Comparison of ENCODE assay signal across 20 mouse cellular contexts in the genomic region with DNA sequence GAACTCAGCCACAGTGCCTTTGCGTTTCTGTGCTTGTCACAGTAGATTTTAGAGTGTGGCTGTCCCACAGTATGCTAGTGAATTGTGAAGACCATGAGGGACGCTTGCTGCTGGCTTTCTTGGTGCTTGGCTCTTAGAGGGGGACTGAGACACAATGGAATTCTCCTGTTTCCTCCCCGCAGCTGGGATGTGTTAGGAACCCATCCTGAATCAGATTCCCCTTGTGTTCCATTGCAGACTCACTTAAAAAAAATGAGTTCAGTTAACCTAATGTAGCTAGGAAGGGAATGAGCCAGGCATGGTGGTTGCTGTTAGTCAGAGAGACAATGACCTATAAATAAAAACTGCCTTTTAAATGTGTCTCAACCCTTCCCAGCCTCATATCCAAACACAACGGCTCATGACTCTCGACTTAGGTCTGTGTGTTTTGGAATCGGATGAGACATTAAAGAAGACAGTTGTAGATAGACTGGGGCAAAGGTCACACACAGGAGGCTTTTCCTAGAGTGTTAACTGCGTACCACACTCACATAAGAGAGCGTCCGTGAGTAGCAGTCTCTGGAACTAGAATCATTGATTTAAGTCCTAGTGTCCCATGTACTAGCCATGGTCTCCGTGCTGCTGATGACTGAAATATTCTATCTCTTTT. TPM values are rescaled to one million over a fixed set of nuclear protein-coding genes. Genes with fewer than 3 reads are reported as not detected.
DNase-seq lines count a peak whose midpoint lies in the region; ATAC-seq and TF ChIP-seq lines count a peak whose summit lies in the region.
"Had no signal": no experiment of that assay in that cellular context is flagged by ENCODE, and none has a peak within 500 bp of the region (broad histone marks: within the 10 kb centered on the region; RNA-seq: fewer than 3 reads in every experiment).

No protein-coding gene starts in this region.

- DNase-seq in kidney, adult 2 months: peak; percentile 8
- no peak for DNase-seq in kidney, postnatal 10 days
- no peak for DNase-seq in kidney, postnatal 14 days
- DNase-seq in NIH3T3 (ENCODE audit: low read depth): peak; percentile 13
- DNase-seq in embryonic facial prominence, embryonic 14.5 days (ENCODE audit: low spot score): peak; percentile 51
- no peak for DNase-seq in forebrain, postnatal 0 days
- DNase-seq: adrenal gland, adult 2 months; adrenal gland, postnatal 25 days; cerebellum, adult 18-20 months; cerebellum, adult 9-11 months; cerebellum, postnatal 36 days; gastrocnemius, postnatal 10 days had no signal

- H3K27me3 ChIP-seq in kidney, adult 2 months (replicated peaks; ENCODE audit: control insufficient read depth, insufficient read depth, low read length): no peaks in the 10 kb centered on the region; the same call in 1 of the 2 replicates
- H3K27me3 ChIP-seq in kidney, embryonic 16.5 days (ENCODE audit: insufficient read depth, low read length): no peaks in the 10 kb centered on the region
- H3K27me3 ChIP-seq in embryonic facial prominence, embryonic 14.5 days (replicated peaks; ENCODE audit: control insufficient read depth, insufficient read depth, low read length): no peaks in the 10 kb centered on the region
- no peaks in the 10 kb centered on the region for H3K27me3 ChIP-seq in forebrain, postnatal 0 days (ENCODE audit: insufficient read depth, low read length)
- H3K27me3 ChIP-seq: CH12.LX; heart, embryonic 12.5 days had no signal

- no peaks in the 10 kb centered on the region for H3K4me1 ChIP-seq in kidney, adult 2 months (ENCODE audit: control insufficient read depth, insufficient read depth, low read length)
- H3K4me1 ChIP-seq in kidney, embryonic 16.5 days (ENCODE audit: insufficient read depth, low read length): 0 out of 2 replicates have a peak, but pooled peaks cover 2% of the 10 kb centered on the region
- H3K4me1 ChIP-seq in embryonic facial prominence, embryonic 14.5 days (ENCODE audit: control insufficient read depth, insufficient read depth, low read length): no peaks in the 10 kb centered on the region; the same call in none of the 2 replicates
- H3K4me1 ChIP-seq in forebrain, postnatal 0 days (ENCODE audit: insufficient read depth): no peaks in the 10 kb centered on the region
- H3K4me1 ChIP-seq: heart, embryonic 12.5 days; hindbrain, embryonic 10.5 days had no signal

- H3K9ac ChIP-seq in kidney, embryonic 16.5 days (replicated peaks; ENCODE audit: low read length): no peak overlapping the region
- no peak overlapping the region for H3K9ac ChIP-seq in embryonic facial prominence, embryonic 14.5 days (ENCODE audit: low read depth, low read length)
- H3K9ac ChIP-seq in forebrain, postnatal 0 days: no peak overlapping the region
- H3K9ac ChIP-seq: heart, embryonic 12.5 days; hindbrain, embryonic 14.5 days had no signal

- H3K36me3 ChIP-seq in kidney, adult 2 months (ENCODE audit: control insufficient read depth, insufficient read depth, low read length): no peaks in the 10 kb centered on the region
- H3K36me3 ChIP-seq in kidney, embryonic 16.5 days (ENCODE audit: insufficient read depth, low read length): no peaks in the 10 kb centered on the region
- no peaks in the 10 kb centered on the region for H3K36me3 ChIP-seq in embryonic facial prominence, embryonic 14.5 days (ENCODE audit: control insufficient read depth, insufficient read depth, low read length)
- H3K36me3 ChIP-seq in forebrain, postnatal 0 days (ENCODE audit: insufficient read depth): no peaks in the 10 kb centered on the region
- H3K36me3 ChIP-seq: forebrain, embryonic 10.5 days; heart, embryonic 12.5 days; hindbrain, embryonic 10.5 days had no signal

- no peak overlapping the region for H3K4me3 ChIP-seq in kidney, adult 2 months (ENCODE audit: insufficient read depth, low read depth, low read length)
- no peak overlapping the region for H3K4me3 ChIP-seq in kidney, embryonic 16.5 days (ENCODE audit: low read length)
- H3K4me3 ChIP-seq in embryonic facial prominence, embryonic 14.5 days (ENCODE audit: low read depth, low read length): no peak overlapping the region
- no peak overlapping the region for H3K4me3 ChIP-seq in forebrain, postnatal 0 days (ENCODE audit: low read depth, low read length)
- H3K4me3 ChIP-seq: erythroblast, embryonic 14.5 days; forebrain, embryonic 10.5 days; heart, embryonic 12.5 days; hindbrain, embryonic 10.5 days had no signal

- peaks cover 2% of the 10 kb centered on the region; the same call in 1 of the 2 replicates for H3K9me3 ChIP-seq in kidney, embryonic 16.5 days (ENCODE audit: low read length)
- no peaks in the 10 kb centered on the region for H3K9me3 ChIP-seq in embryonic facial prominence, embryonic 14.5 days (ENCODE audit: control insufficient read depth, low read length)
- no peaks in the 10 kb centered on the region for H3K9me3 ChIP-seq in forebrain, postnatal 0 days (ENCODE audit: low read length)
- H3K9me3 ChIP-seq: forebrain, embryonic 10.5 days; heart, embryonic 12.5 days; hindbrain, embryonic 10.5 days had no signal

- TF ChIP-seq CTCF in kidney, adult 2 months (conservative IDR thresholded peaks at IDR 0.05; ENCODE audit: insufficient read depth, insufficient read length, low read depth, low read length): no peak
- TF ChIP-seq CTCF in forebrain, postnatal 0 days (IDR thresholded peaks at IDR 0.05; ENCODE audit: low read depth): no peak

- TF ChIP-seq POLR2A in kidney, adult 2 months (IDR thresholded peaks at IDR 0.05; ENCODE audit: low read depth, low read length): no peak

- H3K4me2 ChIP-seq in kidney, embryonic 16.5 days (replicated peaks; ENCODE audit: low read depth, low read length): no peak overlapping the region
- H3K4me2 ChIP-seq in embryonic facial prominence, embryonic 14.5 days (ENCODE audit: low read depth, low read length): no peak overlapping the region
- no peak overlapping the region for H3K4me2 ChIP-seq in forebrain, postnatal 0 days (ENCODE audit: low read depth)
- H3K4me2 ChIP-seq: heart, embryonic 12.5 days; hindbrain, embryonic 14.5 days had no signal

- peak; percentile 59 for ATAC-seq in kidney, embryonic 16.5 days (ENCODE audit: low FRiP score, low TSS enrichment)
- no peak for ATAC-seq in embryonic facial prominence, embryonic 14.5 days (ENCODE audit: low read depth)
- ATAC-seq in forebrain, postnatal 0 days: no peak
- ATAC-seq: forebrain, embryonic 14.5 days had no signal

- 41% methylated on average over 10 of the region's 10 CpGs for WGBS in kidney, adult 2 months
- 34% methylated on average over 10 of the region's 10 CpGs for WGBS in kidney, embryonic 16.5 days
- WGBS in embryonic facial prominence, embryonic 14.5 days: 65% methylated on average over 10 of the region's 10 CpGs
- 87% methylated on average over 10 of the region's 10 CpGs for WGBS in forebrain, postnatal 0 days

- H3K27ac ChIP-seq in kidney, adult 2 months (ENCODE audit: insufficient read depth, low read depth, low read length): no peak overlapping the region
- H3K27ac ChIP-seq in kidney, embryonic 16.5 days (ENCODE audit: low read length): no peak overlapping the region
- no peak overlapping the region for H3K27ac ChIP-seq in embryonic facial prominence, embryonic 14.5 days (replicated peaks; ENCODE audit: low read depth, low read length)
- H3K27ac ChIP-seq in forebrain, postnatal 0 days (ENCODE audit: low read depth, low read length): no peak overlapping the region
- H3K27ac ChIP-seq: forebrain, embryonic 10.5 days; hindbrain, embryonic 10.5 days; hindbrain, embryonic 14.5 days had no signal

RNA-seq across cellular contexts. Expression of a gene that starts 47.7 kb away (rescaled TPM):
- polyA plus RNA-seq in kidney, adult 2 months (2012; rRNA removed): 0.20 and 0.22 TPM in 2 replicates
- polyA plus RNA-seq in kidney, embryonic 16.5 days (2015; fragmentation: Nextera tagmentation; extraction: Ambion mirVana): 1.8 and 2.1 TPM in 2 replicates
- polyA plus RNA-seq in embryonic facial prominence, embryonic 14.5 days (2014; fragmentation: Nextera tagmentation; extraction: Ambion mirVana): 12.6 and 16.3 TPM in 2 replicates
- total RNA-seq in forebrain, postnatal 0 days (2014; rRNA removed): 2.2 and 11.7 TPM in 2 replicates
- polyA plus RNA-seq in forebrain, postnatal 0 days (2015; fragmentation: Nextera tagmentation; extraction: Ambion mirVana): 0.20 and 0.35 TPM in 2 replicates
- total RNA-seq: CH12.LX had no signal
- polyA plus RNA-seq: erythroblast, embryonic 14.5 days had no signal

Comparison
In these comparisons a context has a peak if more than half of its experiments do, and no peak if none do; other contexts are left out.
1. DNase-seq: peak in kidney, adult 2 months (single experiment), NIH3T3 (single experiment) and embryonic facial prominence, embryonic 14.5 days (single experiment); none in kidney, postnatal 10 days (single experiment), kidney, postnatal 14 days (single experiment) and forebrain, postnatal 0 days (single experiment).